Mouse (Mus musculus): ENCODE measurements at regions not wholly inside any gene's neighbourhood (a gene's known extent, or its start where the extent isn't known, plus 50 kb on each side); places are given as distances from the start of the nearest gene placed in this dataset.

DNA sequence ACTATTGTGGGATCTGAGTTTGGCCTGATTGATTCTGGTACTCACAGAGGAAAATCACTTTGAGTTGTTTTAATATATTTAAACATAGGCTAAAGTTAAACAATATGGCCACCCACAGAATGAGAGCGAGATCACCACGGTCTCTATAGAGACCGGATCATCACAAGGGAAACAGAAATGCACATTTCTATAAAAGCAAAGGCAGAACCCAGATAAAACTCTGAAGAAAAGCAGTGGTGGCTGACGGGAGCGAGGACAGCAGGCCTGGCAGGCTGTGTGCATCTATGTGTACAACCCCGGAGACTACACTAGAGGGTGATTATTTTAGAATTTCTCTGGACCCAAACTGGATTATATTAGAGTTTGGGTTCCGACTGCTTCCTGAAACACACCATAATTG, 168.8 kb downstream of the Thbs2 start:
- TF ChIP-seq CTCF (IDR thresholded peaks at IDR 0.05; ENCODE audit: insufficient read depth, low read depth, low read length) (no peak), POLR2A (IDR thresholded peaks at IDR 0.05; ENCODE audit: insufficient read depth, low read depth, low read length) (no peak)

Data from olfactory bulb, adult 2 months (tissue).